Comparison of ENCODE assay signal across 24 mouse cellular contexts in genomic region chr1:185866612-185867011, GRCm38 (mm10).
DNase-seq lines count a peak whose midpoint lies in the region; ATAC-seq and TF ChIP-seq lines count a peak whose summit lies in the region.
"Had no signal": no experiment of that assay in that cellular context is flagged by ENCODE, and none has a peak within 500 bp of the region (broad histone marks: within the 10 kb centered on the region; RNA-seq: fewer than 3 reads in every experiment).

No protein-coding gene starts in this region.

- no peaks in the 10 kb centered on the region for H3K79me2 ChIP-seq in heart, adult 2 months (replicated peaks; ENCODE audit: control insufficient read depth, insufficient read depth, low read length)

- ATAC-seq in lung, embryonic 15.5 days (ENCODE audit: borderline replicate concordance, extremely low read depth, low FRiP score, low TSS enrichment) = no peak
- peak; percentile 59; the same call in 1 of the 2 replicates for ATAC-seq in lung, postnatal 0 days
- ATAC-seq: activated CD4-positive, CD25-positive, alpha-beta regulatory T cell, adult 4 months; CD4-positive, CD25-positive, alpha-beta regulatory T cell, adult 4 months; forebrain, embryonic 13.5 days; forebrain, embryonic 15.5 days; Patski had no signal

- no peak for TF ChIP-seq CTCF in heart, adult 2 months (IDR thresholded peaks at IDR 0.05)
- no peak for TF ChIP-seq CTCF in lung, postnatal 0 days (IDR thresholded peaks at IDR 0.05)

- no peak overlapping the region for H3K4me3 ChIP-seq in heart, embryonic 10.5 days
- no peak overlapping the region for H3K4me3 ChIP-seq in heart, adult 2 months
- no peak overlapping the region for H3K4me3 ChIP-seq in lung, embryonic 15.5 days
- no peak overlapping the region for H3K4me3 ChIP-seq in lung, postnatal 0 days (ENCODE audit: low read depth, low read length)
- H3K4me3 ChIP-seq: embryonic facial prominence, embryonic 10.5 days; embryonic facial prominence, embryonic 12.5 days; forebrain, embryonic 13.5 days; forebrain, embryonic 15.5 days had no signal

- intact Hi-C loops in heart, adult 2 months (cut with DNase I) = no loop called here

- no peak overlapping the region for H3K4me2 ChIP-seq in lung, embryonic 15.5 days
- no peak overlapping the region for H3K4me2 ChIP-seq in lung, postnatal 0 days (replicated peaks; ENCODE audit: low read depth, low read length)
- H3K4me2 ChIP-seq: embryonic facial prominence, embryonic 12.5 days; forebrain, embryonic 13.5 days; forebrain, embryonic 15.5 days had no signal

- 81% methylated on average over 6 of the region's 6 CpGs for WGBS in heart, embryonic 10.5 days
- WGBS in heart, adult 2 months = 52% methylated on average over 6 of the region's 6 CpGs
- WGBS in lung, embryonic 15.5 days = 74% methylated on average over 6 of the region's 6 CpGs
- 73% methylated on average over 6 of the region's 6 CpGs for WGBS in lung, postnatal 0 days

- peak; percentile 53 for DNase-seq in heart, embryonic 10.5 days (ENCODE audit: low spot score)
- no peak for DNase-seq in heart, adult 2 months
- no peak for DNase-seq in lung, adult 18-20 months
- DNase-seq in lung, postnatal 0 days (ENCODE audit: low spot score) = peak; percentile 4
- no peak for DNase-seq in lung, postnatal 25 days (ENCODE audit: low spot score)
- DNase-seq in 3T3-L1 (ENCODE audit: low read depth, low spot score) = peak; percentile 3
- DNase-seq in natural killer cell, adult 2 months (ENCODE audit: low spot score in 2 of 2) = no peak
- DNase-seq: adrenal gland, adult 8-10 months; adrenal gland, postnatal 14 days; B cell, adult 2 months; cerebellum, adult 11-12 months; cerebellum, adult 2 months; cerebellum, adult 9-10 months; cerebellum, postnatal 25 days had no signal

- H3K27me3 ChIP-seq in heart, embryonic 10.5 days (ENCODE audit: insufficient read depth, poor library complexity, severe bottlenecking) = no peaks in the 10 kb centered on the region
- no peaks in the 10 kb centered on the region for H3K27me3 ChIP-seq in heart, adult 2 months (ENCODE audit: control insufficient read depth, insufficient read depth, low read length)
- no peaks in the 10 kb centered on the region for H3K27me3 ChIP-seq in lung, embryonic 15.5 days
- no peaks in the 10 kb centered on the region for H3K27me3 ChIP-seq in lung, postnatal 0 days (replicated peaks; ENCODE audit: insufficient read depth, low read length)
- H3K27me3 ChIP-seq: CH12.LX; embryonic facial prominence, embryonic 12.5 days; forebrain, embryonic 13.5 days; forebrain, embryonic 15.5 days had no signal

- no peak for TF ChIP-seq EP300 in heart, adult 2 months (IDR thresholded peaks at IDR 0.05; ENCODE audit: insufficient read depth, low read depth, low read length)
- no peak for TF ChIP-seq EP300 in lung, postnatal 0 days (IDR thresholded peaks at IDR 0.05)

- peaks cover 1% of the 10 kb centered on the region; the same call in 1 of the 2 replicates for H3K4me1 ChIP-seq in heart, embryonic 10.5 days
- H3K4me1 ChIP-seq in heart, adult 2 months (ENCODE audit: control insufficient read depth, insufficient read depth, low read length) = no peaks in the 10 kb centered on the region
- no peaks in the 10 kb centered on the region for H3K4me1 ChIP-seq in lung, embryonic 15.5 days
- H3K4me1 ChIP-seq in lung, postnatal 0 days (ENCODE audit: insufficient read depth, low read depth, low read length) = no peaks in the 10 kb centered on the region
- H3K4me1 ChIP-seq: embryonic facial prominence, embryonic 12.5 days; forebrain, embryonic 13.5 days; forebrain, embryonic 15.5 days had no signal

- no peak for TF ChIP-seq POLR2A in heart, adult 2 months (IDR thresholded peaks at IDR 0.05; ENCODE audit: insufficient read depth, low read depth, low read length)

- no peak overlapping the region for H3K9ac ChIP-seq in heart, adult 2 months (ENCODE audit: low read depth, low read length)
- no peak overlapping the region for H3K9ac ChIP-seq in lung, embryonic 15.5 days
- no peak overlapping the region for H3K9ac ChIP-seq in lung, postnatal 0 days (replicated peaks; ENCODE audit: low read depth)
- H3K9ac ChIP-seq: embryonic facial prominence, embryonic 12.5 days; forebrain, embryonic 13.5 days; forebrain, embryonic 15.5 days had no signal

- H3K27ac ChIP-seq in heart, embryonic 10.5 days = no peak overlapping the region
- no peak overlapping the region for H3K27ac ChIP-seq in heart, adult 2 months
- H3K27ac ChIP-seq in lung, embryonic 15.5 days = peak overlapping the region; percentile 30; the same call in 1 of the 2 replicates
- no peak overlapping the region for H3K27ac ChIP-seq in lung, postnatal 0 days (ENCODE audit: low read length)
- H3K27ac ChIP-seq: embryonic facial prominence, embryonic 10.5 days; embryonic facial prominence, embryonic 12.5 days; forebrain, embryonic 13.5 days; forebrain, embryonic 15.5 days had no signal

- H3K9me3 ChIP-seq in heart, embryonic 10.5 days = no peaks in the 10 kb centered on the region
- H3K9me3 ChIP-seq in lung, embryonic 15.5 days = no peaks in the 10 kb centered on the region
- no peaks in the 10 kb centered on the region for H3K9me3 ChIP-seq in lung, postnatal 0 days (ENCODE audit: low read length)
- H3K9me3 ChIP-seq: embryonic facial prominence, embryonic 10.5 days; embryonic facial prominence, embryonic 12.5 days; forebrain, embryonic 13.5 days; forebrain, embryonic 15.5 days had no signal

- no peaks in the 10 kb centered on the region for H3K36me3 ChIP-seq in heart, embryonic 10.5 days
- no peaks in the 10 kb centered on the region for H3K36me3 ChIP-seq in heart, adult 2 months (ENCODE audit: control insufficient read depth, insufficient read depth, low read length)
- no peaks in the 10 kb centered on the region for H3K36me3 ChIP-seq in lung, embryonic 15.5 days
- H3K36me3 ChIP-seq in lung, postnatal 0 days (ENCODE audit: insufficient read depth, low read length) = no peaks in the 10 kb centered on the region
- H3K36me3 ChIP-seq: embryonic facial prominence, embryonic 10.5 days; embryonic facial prominence, embryonic 12.5 days; forebrain, embryonic 15.5 days; G1E had no signal

Comparison
In these comparisons a context has a peak if more than half of its experiments do, and no peak if none do; other contexts are left out.
1. DNase-seq: peak in heart, embryonic 10.5 days (single experiment), lung, postnatal 0 days (single experiment) and 3T3-L1 (single experiment); none in heart, adult 2 months (0 of 2), lung, adult 18-20 months (0 of 2), lung, postnatal 25 days (single experiment) and natural killer cell, adult 2 months (0 of 2).